Mouse (Mus musculus) E14TG2a.4 (cell line): Measurements from ENCODE around the gene Dbn1.

ENCODE experiments used
- H3K27me3 ChIP-seq: 2 replicates; pipeline ENCODE4 v1.6.1; 2014; ENCODE audit warnings: low read length, control low read depth; ENCODE audit not compliant: insufficient read depth
- H3K36me3 ChIP-seq: 2 replicates; pipeline ENCODE4 v1.6.1; 2014; ENCODE audit warnings: low read length, control low read depth; ENCODE audit not compliant: insufficient read depth
- H3K4me1 ChIP-seq: replicated peaks from 2 replicates; pipeline ENCODE4 v1.6.1; 2014; ENCODE audit warnings: low read depth, low read length, control low read depth
- H3K4me3 ChIP-seq: replicated peaks from 2 replicates; pipeline ENCODE4 v1.5.1; 2014; ENCODE audit warnings: mild to moderate bottlenecking, low read length
- H3K9me3 ChIP-seq: 2 replicates; pipeline ENCODE4 v1.6.1; 2014; ENCODE audit warnings: low read length, control low read depth
- CTCF ChIP-seq: conservative IDR thresholded peaks from 2 replicates; pipeline ENCODE4 v1.5.1; 2014; ENCODE audit warnings: low read length
- NANOG ChIP-seq: IDR thresholded peaks from 2 replicates; pipeline ENCODE4 v1.6.1; 2014; ENCODE audit warnings: borderline replicate concordance, low read length, mixed read lengths
- POU5F1 ChIP-seq: IDR thresholded peaks from 2 replicates; pipeline ENCODE4 v1.6.1; 2014; ENCODE audit warnings: low read length, borderline replicate concordance

The Dbn1 gene

GRCm38 (mm10) chr13:55504390-55504789 lies 16.5 kb upstream of the Dbn1 start:
- no peaks in the 10 kb centered on the region for H3K27me3 ChIP-seq

GRCm38 (mm10) chr13:55502405-55502804 lies 14.5 kb upstream of the Dbn1 start:
- peaks cover 98% of the 10 kb centered on the region for H3K36me3 ChIP-seq

More at GRCm38 (mm10) chr13:55504390-55504789, 16.5 kb upstream of the Dbn1 start:
- Histone ChIP-seq H3K9me3 (no peaks in the 10 kb centered on the region), H3K36me3 (peaks cover 98% of the 10 kb centered on the region), H3K4me3 (no peak overlapping the region), H3K4me1 (peaks cover 41% of the 10 kb centered on the region)
- TF ChIP-seq CTCF (no peak), POU5F1 (no peak), NANOG (no peak)

GRCm38 (mm10) chr13:55500575-55500974 lies 12.7 kb upstream of the Dbn1 start:
- no peak overlapping the region for H3K4me3 ChIP-seq
- H3K27me3 ChIP-seq: 0 out of 2 replicates have a peak, but pooled peaks cover 5% of the 10 kb centered on the region
- H3K9me3 ChIP-seq: no peaks in the 10 kb centered on the region
- H3K4me1 ChIP-seq: peaks cover 42% of the 10 kb centered on the region
- H3K36me3 ChIP-seq: peaks cover 89% of the 10 kb centered on the region
- TF ChIP-seq POU5F1 (no peak), NANOG (no peak), CTCF (no peak)

More at GRCm38 (mm10) chr13:55502405-55502804, 14.5 kb upstream of the Dbn1 start:
- Histone ChIP-seq H3K27me3 (no peaks in the 10 kb centered on the region), H3K9me3 (no peaks in the 10 kb centered on the region), H3K4me3 (no peak overlapping the region), H3K4me1 (peaks cover 38% of the 10 kb centered on the region)
- TF ChIP-seq CTCF (no peak), POU5F1 (no peak), NANOG (no peak)

DNA sequence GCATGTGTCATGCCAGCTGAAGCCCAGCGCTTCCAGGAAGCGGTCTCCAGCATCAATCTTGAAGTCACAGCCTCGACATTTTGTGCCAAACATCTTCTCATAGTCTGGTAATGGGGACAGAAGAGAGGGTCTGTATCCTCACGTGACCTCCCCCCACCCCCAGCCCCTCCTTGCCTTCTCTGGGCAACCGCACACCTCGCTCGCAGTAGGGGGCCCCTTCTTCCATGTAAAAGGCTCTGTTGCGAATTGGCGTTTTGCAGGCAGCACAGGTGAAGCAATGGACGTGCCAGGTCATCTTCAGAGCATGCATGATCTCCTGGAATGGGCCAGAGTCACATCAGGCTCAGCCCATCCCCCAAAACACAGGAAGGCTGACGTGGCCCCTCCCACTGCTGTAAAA lies 11.0 kb upstream of the Dbn1 start:
- peaks cover 12% of the 10 kb centered on the region for H3K27me3 ChIP-seq
- no peak overlapping the region for H3K4me3 ChIP-seq
- H3K9me3 ChIP-seq: no peaks in the 10 kb centered on the region
- TF ChIP-seq POU5F1 (no peak), NANOG (no peak), CTCF (no peak)
- peaks cover 73% of the 10 kb centered on the region for H3K36me3 ChIP-seq
- peaks cover 59% of the 10 kb centered on the region for H3K4me1 ChIP-seq

DNA sequence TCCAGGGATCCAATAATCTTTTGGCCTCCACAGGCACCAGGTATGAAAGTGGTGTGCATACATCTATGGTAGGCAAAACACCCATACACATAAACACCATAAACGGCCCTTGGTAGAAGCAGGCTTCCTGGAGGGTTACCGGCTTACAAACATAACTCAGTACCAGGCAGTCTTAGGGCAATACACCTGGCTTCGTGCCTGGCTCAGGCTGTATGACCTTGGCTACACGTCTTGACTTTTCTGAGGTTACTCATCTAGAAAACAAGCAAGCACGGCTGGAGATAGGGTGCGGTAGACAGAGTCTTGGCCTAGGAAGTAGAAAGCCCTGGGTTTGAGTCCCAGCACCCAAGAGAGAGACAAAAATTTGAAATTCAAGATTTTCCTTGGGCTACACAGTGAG lies 8.8 kb upstream of the Dbn1 start:
- Histone ChIP-seq H3K4me3 (no peak overlapping the region), H3K4me1 (peaks cover 60% of the 10 kb centered on the region), H3K9me3 (no peaks in the 10 kb centered on the region), H3K36me3 (peaks cover 50% of the 10 kb centered on the region), H3K27me3 (peaks cover 32% of the 10 kb centered on the region)
- TF ChIP-seq NANOG: no peak
- TF ChIP-seq POU5F1: no peak
- no peak for TF ChIP-seq CTCF

- Histone ChIP-seq H3K27me3 (peaks cover 41% of the 10 kb centered on the region), H3K4me1 (peaks cover 59% of the 10 kb centered on the region), H3K4me3 (no peak overlapping the region), H3K9me3 (no peaks in the 10 kb centered on the region), H3K36me3 (peaks cover 41% of the 10 kb centered on the region)
- TF ChIP-seq CTCF (no peak), NANOG (no peak), POU5F1 (no peak)
Measured at GRCm38 (mm10) chr13:55495702-55496101, 7.8 kb upstream of the Dbn1 start.

DNA sequence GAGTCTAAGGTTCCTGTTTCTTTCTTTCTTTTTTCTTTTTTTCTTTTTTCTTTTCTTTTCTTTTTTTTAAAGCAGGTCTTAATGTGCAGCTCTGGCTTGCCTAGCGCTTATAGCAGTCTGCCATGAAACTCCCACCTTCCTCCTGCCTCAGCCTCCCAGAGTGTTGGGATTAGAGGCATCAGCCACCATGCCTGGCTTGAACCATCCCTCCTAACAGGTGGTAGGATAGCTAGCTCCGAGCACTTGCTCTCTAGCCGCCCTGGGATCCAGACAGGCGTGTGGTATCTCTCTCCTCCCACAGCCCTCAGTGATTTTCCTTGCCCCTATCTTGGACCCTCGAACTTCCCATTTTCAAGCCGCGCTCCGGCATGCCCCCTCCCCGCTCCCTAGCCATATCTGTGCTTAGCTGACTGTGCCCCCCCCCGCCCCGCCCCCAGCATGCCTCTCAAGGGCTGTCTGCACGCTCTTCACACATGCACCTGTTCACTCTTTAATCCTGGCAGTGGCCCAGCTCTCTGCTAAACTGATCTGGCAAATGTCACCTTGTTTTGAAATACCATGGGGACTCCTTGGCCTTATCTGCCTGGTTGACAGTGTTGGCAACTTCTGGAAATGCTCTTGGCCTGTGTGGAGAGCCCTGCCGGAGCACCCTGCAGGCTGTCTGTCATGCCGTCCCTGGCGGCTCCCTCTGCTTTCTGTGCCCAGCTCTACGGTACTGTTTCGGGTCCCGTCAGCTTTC lies 7.1 kb upstream of the Dbn1 start:
- no peaks in the 10 kb centered on the region for H3K9me3 ChIP-seq
- TF ChIP-seq CTCF (no peak), POU5F1 (no peak), NANOG (no peak)
- peaks cover 53% of the 10 kb centered on the region for H3K4me1 ChIP-seq
- peaks cover 41% of the 10 kb centered on the region for H3K27me3 ChIP-seq
- no peak overlapping the region for H3K4me3 ChIP-seq
- H3K36me3 ChIP-seq: peaks cover 34% of the 10 kb centered on the region

DNA sequence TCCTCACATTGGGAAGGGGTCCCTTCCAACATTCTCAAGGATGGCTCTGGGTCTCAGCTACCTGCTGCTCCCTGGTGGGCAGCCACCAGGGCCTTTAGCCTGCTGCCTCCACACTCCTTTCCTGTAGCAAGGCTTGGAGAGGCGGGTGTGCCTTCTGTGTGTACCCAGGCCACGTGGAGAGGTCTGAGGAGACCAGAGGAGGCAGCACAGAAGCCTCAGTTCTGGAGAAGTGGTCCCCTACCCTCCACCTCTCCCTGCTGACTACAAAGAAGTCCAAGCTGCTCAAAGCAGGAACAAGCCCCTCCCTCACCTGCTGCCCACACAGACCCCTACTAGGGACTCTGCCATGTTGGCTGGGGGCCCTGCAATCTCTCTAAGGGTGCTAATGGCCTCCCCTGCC lies 6.3 kb upstream of the Dbn1 start:
- Histone ChIP-seq H3K4me1 (peaks cover 52% of the 10 kb centered on the region), H3K9me3 (no peaks in the 10 kb centered on the region), H3K4me3 (0 out of 2 replicates have a peak overlapping the region, but pooled peaks have one; percentile 5), H3K27me3 (peaks cover 43% of the 10 kb centered on the region), H3K36me3 (peaks cover 28% of the 10 kb centered on the region)
- TF ChIP-seq POU5F1: no peak
- TF ChIP-seq NANOG: no peak
- no peak for TF ChIP-seq CTCF

DNA sequence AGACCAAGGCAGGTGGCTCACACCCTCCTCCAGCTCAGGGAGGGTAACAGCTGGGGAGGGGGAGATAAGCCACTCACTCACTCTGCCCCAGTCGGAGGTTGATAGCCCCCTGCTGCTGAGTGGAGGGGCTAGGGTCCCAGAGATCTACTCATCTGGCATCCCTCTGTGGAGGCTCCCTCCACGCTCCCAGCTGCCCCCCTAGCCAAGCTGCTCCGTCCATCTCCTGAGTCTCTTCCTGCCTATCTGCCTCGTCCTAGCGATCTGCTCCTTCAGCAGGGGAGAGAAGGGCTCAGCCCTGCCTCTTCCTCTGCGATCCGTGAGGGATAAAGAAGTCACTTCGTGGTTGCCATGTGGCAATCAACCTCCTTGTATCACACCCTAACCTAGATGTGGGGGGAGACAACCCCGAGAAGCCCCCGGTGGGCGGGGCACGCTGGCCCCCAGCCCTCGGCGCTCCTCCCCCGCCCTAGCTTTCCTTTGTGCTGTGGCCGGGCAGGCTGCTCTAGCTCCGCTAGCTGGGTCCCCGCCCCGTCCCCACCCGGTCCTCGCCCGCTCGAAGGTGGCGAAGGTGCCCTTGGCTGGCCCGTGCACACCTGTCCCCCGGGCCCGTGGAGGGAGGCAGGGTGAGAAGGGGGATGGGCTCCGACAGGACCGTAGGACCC lies 864 bp downstream of the Dbn1 start:
- Histone ChIP-seq H3K36me3 (0 out of 2 replicates have a peak, but pooled peaks cover 2% of the 10 kb centered on the region), H3K4me3 (peak overlapping the region; percentile 82)
- TF ChIP-seq CTCF (no peak), NANOG (no peak), POU5F1 (no peak)

More for the DNA sequence above, 864 bp downstream of the Dbn1 start:
- Histone ChIP-seq H3K27me3 (peaks cover 83% of the 10 kb centered on the region), H3K4me1 (peaks cover 56% of the 10 kb centered on the region), H3K9me3 (no peaks in the 10 kb centered on the region)
